Mouse (Mus musculus): ENCODE data around the gene Nme4. TPM values are rescaled to one million over a fixed set of nuclear protein-coding genes. Genes with fewer than 3 reads are reported as not detected.

Nme4 gene
- total and polyA plus RNA-seq, 3 experiments, result 0.46 to 0.56 (median 0.47) TPM

GRCm38 (mm10) chr17:26123267-26123684, 27.9 kb upstream of the Nme4 start, which contains the start of gene Mrpl28 (continued):
- peak; percentile 95 for TF ChIP-seq BHLHE40 (IDR thresholded peaks at IDR 0.05; ENCODE audit: low read depth, low read length)
- peak; percentile 45; the same call in 1 of the 2 replicates for TF ChIP-seq MAX (IDR thresholded peaks at IDR 0.05; ENCODE audit: low read length)
- peak; percentile 93 for TF ChIP-seq NELFE (IDR thresholded peaks at IDR 0.05; ENCODE audit: low read depth, low read length)
- TF ChIP-seq TCF12 (IDR thresholded peaks at IDR 0.05; ENCODE audit: low read depth, low read length), result peak; percentile 67; the same call in 1 of the 2 replicates
- peak; percentile 59; the same call in 1 of the 2 replicates for TF ChIP-seq MYC (IDR thresholded peaks at IDR 0.05; ENCODE audit: low read depth, low read length)
- 0 out of 2 replicates have a peak, but pooled peaks have one; percentile 53 for TF ChIP-seq MXI1 (IDR thresholded peaks at IDR 0.05; ENCODE audit: low read depth, low read length)
- TF ChIP-seq SIN3A (IDR thresholded peaks at IDR 0.05; ENCODE audit: low read length), result peak; percentile 54; the same call in 1 of the 2 replicates
- peak; percentile 85; the same call in 1 of the 2 replicates for TF ChIP-seq POLR2AphosphoS2 (IDR thresholded peaks at IDR 0.05; ENCODE audit: low read depth, low read length)

- Histone ChIP-seq H3K4me2 (ENCODE audit: insufficient read depth, low read depth, poor library complexity, severe bottlenecking) (no peak overlapping the region), H3K9ac (ENCODE audit: insufficient read depth, low read depth) (no peak overlapping the region), H3K4me1 (ENCODE audit: control insufficient read depth in 1 of 2, insufficient read depth in 2 of 2) (peaks cover 17 to 30% of the 10 kb centered on the region in 2 experiments), H3K27me3 (replicated peaks) (peaks cover 21% of the 10 kb centered on the region), H3K36me3 (replicated peaks in 1 of 2; ENCODE audit: control insufficient read depth in 1 of 2, insufficient read depth in 1 of 2, low read length in 1 of 2) (peaks cover 20 to 40% of the 10 kb centered on the region in 2 experiments), H3K9me3 (replicated peaks; ENCODE audit: low read length) (no peaks in the 10 kb centered on the region), H3K79me2 (replicated peaks; ENCODE audit: control insufficient read depth, extremely low read depth, insufficient read depth, poor library complexity, severe bottlenecking) (peaks cover 12% of the 10 kb centered on the region), H3K4me3 (replicated peaks in 1 of 3; ENCODE audit: low read depth in 2 of 3, low read length in 2 of 3, poor library complexity in 1 of 3) (no peak overlapping the region), H3K27ac (ENCODE audit: insufficient read depth, low read depth) (no peak overlapping the region)
- dilution Hi-C loops (cut with MboI; ENCODE audit: extremely low pct_ligation_motif_present, extremely low pct_unique_long_range_greater_than_20kb, low sequenced_read_pairs) (no loop called here), in situ Hi-C loops (cut with MboI; ENCODE audit: low pct_ligation_motif_present, low pct_unique_long_range_greater_than_20kb, low sequenced_read_pairs) (no loop called here)
- DNase-seq (ENCODE audit: extremely low read depth), result no peak
- TF ChIP-seq MAFK (IDR thresholded peaks at IDR 0.05; ENCODE audit: insufficient replicate concordance, low read length), result no peak
- no peak for TF ChIP-seq NRF1 (IDR thresholded peaks at IDR 0.05; ENCODE audit: low read depth, low read length)
- TF ChIP-seq TCF12 (IDR thresholded peaks at IDR 0.05; ENCODE audit: low read depth, low read length), result no peak
- TF ChIP-seq POLR2AphosphoS2 (IDR thresholded peaks at IDR 0.05; ENCODE audit: low read depth, low read length), result no peak
- no peak for TF ChIP-seq E2F4 (IDR thresholded peaks at IDR 0.05; ENCODE audit: insufficient replicate concordance, low read depth, low read length)
- no peak for TF ChIP-seq BHLHE40 (IDR thresholded peaks at IDR 0.05; ENCODE audit: low read depth, low read length)
- no peak for TF ChIP-seq ZNF384 (IDR thresholded peaks at IDR 0.05; ENCODE audit: low read depth, low read length)
- TF ChIP-seq MEF2A (IDR thresholded peaks at IDR 0.05; ENCODE audit: borderline replicate concordance, low read depth, low read length), result no peak
- TF ChIP-seq RCOR1 (conservative IDR thresholded peaks at IDR 0.05; ENCODE audit: low read depth, low read length), result no peak
- TF ChIP-seq IRF4 (IDR thresholded peaks at IDR 0.05; ENCODE audit: low read depth, low read length), result no peak
- no peak for TF ChIP-seq ETS1 (conservative IDR thresholded peaks at IDR 0.05; ENCODE audit: low read depth, low read length)
- TF ChIP-seq JUN (IDR thresholded peaks at IDR 0.05; ENCODE audit: insufficient read depth, low read depth, low read length), result no peak
- TF ChIP-seq CHD1 (IDR thresholded peaks at IDR 0.05; ENCODE audit: low read depth, low read length), result no peak
- no peak for TF ChIP-seq MYC (IDR thresholded peaks at IDR 0.05; ENCODE audit: low read depth, low read length)
- no peak for TF ChIP-seq ZKSCAN1 (IDR thresholded peaks at IDR 0.05; ENCODE audit: borderline replicate concordance, low read depth, low read length)
- TF ChIP-seq GABPA (IDR thresholded peaks at IDR 0.05; ENCODE audit: insufficient replicate concordance, low read depth, low read length), result no peak
- no peak for TF ChIP-seq SIN3A (IDR thresholded peaks at IDR 0.05; ENCODE audit: low read length)
- no peak for TF ChIP-seq HCFC1 (IDR thresholded peaks at IDR 0.05; ENCODE audit: low read depth, low read length)
- TF ChIP-seq ZMIZ1 (IDR thresholded peaks at IDR 0.05; ENCODE audit: low read depth, low read length), result no peak
Observed at GRCm38 (mm10) chr17:26122431-26123140, 27.2 kb upstream of the Nme4 start.

Data from CH12.LX (cell line).